Mouse (Mus musculus) inflammation-experienced regulatory T-cells (primary cell): ENCODE data around the gene Wdr64. TPM values are rescaled to one million over a fixed set of nuclear protein-coding genes. Genes with fewer than 3 reads are reported as not detected.

Experiments
- polyA plus RNA-seq, 2 experiments: library from polyadenylated mRNA; unstranded; fragments of 100-300 nt; shearing (Covaris generic); gene quantifications; one replicate each; pipeline ENCODE4 v1.2.1; 2017

Gene Wdr64
- polyA plus RNA-seq: not detected

GRCm38 (mm10) chr1:175698293-175698692 lies at the start of gene Wdr64:
TSS of gene Wdr64 (plus strand) at chr1:175698593.

GRCm38 (mm10) chr1:175692246-175692996 lies 6.0 kb upstream of the Wdr64 start, which contains the start of the genes Opn3 and Chml:
TSS of gene Opn3 (minus strand) at chr1:175692776.
TSS of gene Chml (minus strand) at chr1:175692901.

Other genes with a start within 250 kb of the Wdr64 start
- gene Rgs7, start 206.1 kb upstream of the Wdr64 start, polyA plus RNA-seq: not detected
- gene Kmo, start 78.2 kb upstream of the Wdr64 start, polyA plus RNA-seq: 1 to 10 TPM in 1 of 2 experiments, under 1 TPM in 1; 0.70 to 2.8 TPM
- 10 to 100 TPM; 56.4 to 58.6 TPM for gene Fh1, start 73.0 kb upstream of the Wdr64 start, polyA plus RNA-seq
- under 1 TPM in 1 of 2 experiments, not detected in 1; 0.22 TPM for gene Opn3, start 5.8 kb upstream of the Wdr64 start, polyA plus RNA-seq
- 1 to 10 TPM; 1.3 to 2.0 TPM for gene Chml, start 5.7 kb upstream of the Wdr64 start, polyA plus RNA-seq
- gene Exo1, start 182.0 kb downstream of the Wdr64 start, polyA plus RNA-seq: 1 to 10 TPM; 1.5 to 1.8 TPM
- 1 to 10 TPM in 1 of 2 experiments, under 1 TPM in 1; 0.30 to 2.3 TPM for gene Gm38100, start 221.7 kb downstream of the Wdr64 start, polyA plus RNA-seq